Mouse (Mus musculus): ENCODE results near the gene Trim46. TPM values are rescaled to one million over a fixed set of nuclear protein-coding genes. Genes with fewer than 3 reads are reported as not detected.

Gene Trim46
- polyA plus RNA-seq (2015; fragmentation: Nextera tagmentation; extraction: Ambion mirVana), result 0.10 and 0.32 TPM in 2 replicates

DNA sequence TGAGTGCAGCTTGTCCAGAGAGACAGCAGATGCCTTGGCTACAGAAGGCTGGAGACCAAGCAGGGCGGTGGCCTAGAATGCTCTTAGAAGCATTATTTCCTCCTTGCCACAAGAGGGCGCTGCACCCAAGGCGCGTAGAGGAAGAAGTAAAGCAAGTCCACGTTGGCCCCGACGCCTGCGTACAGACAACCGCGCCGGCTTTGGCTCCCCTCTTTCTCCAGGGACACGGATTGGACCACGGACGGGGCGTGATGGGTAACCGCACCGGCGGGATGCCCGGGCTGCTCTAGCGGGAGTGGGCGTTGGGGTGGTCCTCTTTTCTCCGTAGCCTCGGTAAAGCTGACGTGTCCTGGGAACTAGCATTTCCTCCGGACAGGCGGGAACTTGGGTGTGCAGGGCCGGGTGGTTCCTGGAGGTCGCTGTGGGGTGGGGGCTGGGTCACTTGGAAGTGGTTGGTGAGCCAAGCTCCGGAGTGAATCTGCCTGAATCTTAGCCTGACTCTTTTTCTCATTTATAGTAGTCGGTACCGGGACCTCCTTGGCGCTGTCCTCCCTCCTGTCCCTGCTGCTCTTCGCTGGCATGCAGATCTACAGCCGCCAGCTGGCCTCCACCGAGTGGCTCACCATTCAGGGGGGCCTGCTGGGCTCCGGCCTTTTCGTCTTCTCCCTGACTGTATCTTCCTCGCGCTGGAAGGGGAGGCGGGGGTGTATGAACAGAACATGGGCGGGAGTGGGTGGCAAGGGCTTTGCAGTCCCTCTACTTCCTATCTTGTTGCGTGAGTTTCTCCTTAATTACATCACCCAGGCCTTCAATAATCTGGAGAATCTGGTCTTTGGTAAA lies at the start of gene Trim46:
Gene Trim46, minus strand, starts transcription at position 49 of the 840 bp plus-strand sequence.

DNA sequence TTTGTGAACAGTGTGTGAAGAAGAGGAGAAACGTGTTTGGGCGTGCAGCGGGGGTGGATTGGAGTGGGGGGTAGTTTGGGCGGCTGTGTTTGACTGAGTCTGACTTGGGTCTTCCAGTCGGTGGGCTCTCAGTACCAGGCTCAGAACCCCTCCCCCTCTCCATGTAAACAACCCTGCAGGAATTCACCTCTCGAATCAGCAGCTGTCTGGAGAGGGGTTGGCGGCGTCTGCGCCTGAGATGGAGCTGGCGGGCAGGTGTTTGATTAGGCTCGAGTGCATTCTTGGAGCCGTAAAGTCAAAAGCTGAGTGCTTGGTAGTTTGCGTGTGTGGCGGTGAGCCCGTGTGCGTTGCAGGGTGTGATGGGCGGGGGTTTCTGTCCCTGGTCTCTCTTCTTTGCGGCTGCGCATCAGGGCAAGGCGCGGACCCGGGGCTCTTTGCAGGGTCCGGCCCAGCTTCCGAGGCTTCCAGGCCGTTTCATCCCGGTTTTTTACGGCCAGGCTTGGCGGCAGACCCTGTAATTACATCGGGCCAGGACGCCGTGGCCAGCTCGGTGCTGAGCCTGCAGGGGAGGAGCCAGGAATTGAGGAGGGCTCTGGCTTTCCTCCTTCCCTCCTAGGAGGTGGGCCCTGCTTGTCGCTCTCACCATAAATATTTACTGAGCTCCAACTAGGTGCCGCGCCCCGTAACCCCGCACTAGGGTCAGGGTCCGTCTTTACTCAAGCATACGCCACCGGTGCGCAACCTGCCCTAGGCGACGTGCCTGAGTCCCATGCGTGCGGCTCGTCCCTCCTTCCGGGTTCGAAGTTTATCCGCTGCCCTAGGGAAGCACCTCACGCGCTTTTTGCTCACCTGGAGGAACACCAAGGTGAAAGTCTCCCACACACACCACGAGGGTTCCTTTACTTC lies 34.8 kb upstream of the Trim46 start, which contains the start of gene Efna1:
Gene Efna1, minus strand, starts transcription at position 537 of the 906 bp plus-strand sequence.

DNA sequence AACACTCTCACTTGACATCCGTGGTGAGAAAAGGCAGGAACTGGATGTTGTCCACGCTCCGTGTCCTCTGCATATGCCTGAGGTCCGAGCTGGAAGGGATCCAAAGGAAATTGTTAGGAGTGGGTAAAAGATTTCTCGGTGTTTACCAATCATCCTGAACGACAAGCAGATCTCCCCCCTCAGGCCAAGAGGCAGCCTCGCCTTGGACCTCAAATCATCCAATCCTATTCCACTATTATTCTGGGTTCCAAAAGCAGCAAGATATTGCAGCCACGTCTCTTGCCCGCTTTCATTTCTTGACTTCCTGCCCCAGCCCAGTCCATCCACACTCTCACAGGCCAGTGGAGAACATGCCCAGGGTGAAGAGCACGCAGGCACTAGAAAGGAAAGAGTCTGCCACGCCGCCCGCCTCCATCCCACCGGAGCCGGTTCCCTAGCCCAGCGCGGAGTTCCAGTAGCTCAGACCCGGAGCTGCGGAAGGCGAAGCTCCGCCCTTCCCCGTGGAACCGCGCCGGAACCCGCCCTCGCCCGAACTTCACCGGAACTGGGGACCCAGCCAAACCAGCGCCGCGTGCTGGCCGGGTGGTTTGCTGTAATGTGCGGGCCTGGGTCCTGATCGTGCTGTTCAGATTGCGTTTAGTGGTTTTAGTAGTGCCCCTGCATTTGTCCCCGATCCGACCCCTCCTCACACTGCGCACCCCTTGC lies 24.1 kb upstream of the Trim46 start, which contains the start of gene Slc50a1:
Gene Slc50a1, minus strand, starts transcription at position 520 of the 705 bp plus-strand sequence.

DNA sequence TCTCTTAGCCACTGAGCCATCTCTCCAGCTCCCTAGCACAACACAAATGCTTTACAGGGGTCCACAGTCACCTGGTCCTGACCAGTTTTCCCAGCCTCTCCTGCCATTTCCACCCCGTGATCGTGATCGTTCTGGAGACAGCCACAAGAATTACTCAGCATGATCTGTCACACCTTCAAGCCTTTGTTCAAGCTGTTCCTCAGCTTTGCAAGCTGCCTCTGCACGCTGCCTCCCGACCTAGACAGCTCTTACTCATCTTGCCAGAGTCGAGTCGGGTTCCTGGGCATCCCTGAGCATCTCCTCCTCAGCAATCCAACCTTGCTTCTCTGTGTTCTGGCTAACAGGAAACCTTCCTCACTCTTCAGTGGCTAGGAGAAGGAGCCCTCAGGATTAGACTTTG lies 13.0 kb upstream of the Trim46 start, which contains the start of gene Dpm3:
Gene Dpm3, plus strand, starts transcription at position 283 of the 400 bp plus-strand sequence.

DNA sequence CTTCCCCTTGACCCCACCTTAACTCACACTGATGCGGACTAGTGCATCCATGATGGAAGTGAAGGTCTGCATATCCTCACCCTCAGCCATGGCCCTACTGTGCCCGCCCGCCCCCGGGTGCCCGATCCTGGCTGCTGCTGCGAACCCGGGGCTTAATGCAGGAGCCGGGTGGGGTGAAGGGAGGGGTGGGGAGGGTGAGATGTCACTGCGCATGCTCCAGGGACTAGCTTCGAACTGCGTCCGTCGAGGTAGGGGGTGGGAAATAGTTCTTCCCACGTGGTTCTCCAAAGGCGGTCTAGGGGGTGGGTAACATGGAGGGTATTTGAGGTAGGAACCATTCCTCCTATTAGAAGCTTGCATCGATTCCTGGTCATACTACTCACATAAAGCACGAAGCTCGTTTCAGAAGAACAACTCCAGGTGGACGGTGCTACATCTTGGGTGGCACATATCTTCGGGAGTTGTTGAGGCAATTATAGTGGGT lies 379 bp downstream of the Trim46 start, which contains the start of gene Krtcap2:
Gene Krtcap2, plus strand, starts transcription at position 279 of the 484 bp plus-strand sequence.

DNA sequence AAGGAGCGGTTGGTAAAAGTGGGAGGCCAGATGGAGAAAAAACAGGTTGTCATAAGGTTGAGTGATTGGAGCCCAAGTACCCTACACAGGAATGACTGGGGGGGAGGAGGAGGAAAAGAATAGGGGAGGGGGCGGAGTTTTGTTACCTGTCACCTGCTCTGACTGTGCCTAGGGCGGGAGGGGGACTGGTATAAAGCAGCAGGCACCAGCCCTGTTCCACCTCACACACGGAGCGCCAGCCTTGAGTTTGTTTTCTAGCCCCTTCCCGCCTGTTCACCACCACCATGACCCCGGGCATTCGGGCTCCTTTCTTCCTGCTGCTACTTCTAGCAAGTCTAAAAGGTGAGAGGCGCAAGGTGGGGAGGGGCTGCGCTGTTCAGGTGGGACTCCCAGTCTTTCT lies 17.3 kb downstream of the Trim46 start, which contains the start of gene Muc1:
Gene Muc1, plus strand, starts transcription at position 222 of the 400 bp plus-strand sequence.

DNA sequence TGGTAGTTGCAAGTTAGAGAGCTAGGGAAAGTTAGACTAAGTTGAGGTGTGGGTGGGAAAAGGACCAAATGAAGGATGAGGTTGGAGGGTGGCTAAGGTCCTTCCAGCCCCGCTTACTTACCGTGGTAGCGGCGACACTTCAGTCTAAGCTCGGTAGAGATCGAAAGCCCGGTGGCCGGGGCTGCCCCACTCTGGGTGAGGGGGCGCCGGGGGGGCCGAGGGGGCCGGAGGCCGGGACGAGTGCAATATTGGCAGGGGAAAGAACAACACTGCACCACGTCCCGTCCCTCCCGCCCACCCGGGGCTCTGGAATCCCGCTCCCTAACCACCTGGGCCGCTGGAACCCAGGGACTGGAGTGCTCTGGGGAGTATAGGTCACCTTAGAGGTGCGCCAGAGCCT lies 19.2 kb downstream of the Trim46 start, which contains the start of gene Mtx1:
Gene Mtx1, minus strand, starts transcription at position 189 of the 400 bp plus-strand sequence.

DNA sequence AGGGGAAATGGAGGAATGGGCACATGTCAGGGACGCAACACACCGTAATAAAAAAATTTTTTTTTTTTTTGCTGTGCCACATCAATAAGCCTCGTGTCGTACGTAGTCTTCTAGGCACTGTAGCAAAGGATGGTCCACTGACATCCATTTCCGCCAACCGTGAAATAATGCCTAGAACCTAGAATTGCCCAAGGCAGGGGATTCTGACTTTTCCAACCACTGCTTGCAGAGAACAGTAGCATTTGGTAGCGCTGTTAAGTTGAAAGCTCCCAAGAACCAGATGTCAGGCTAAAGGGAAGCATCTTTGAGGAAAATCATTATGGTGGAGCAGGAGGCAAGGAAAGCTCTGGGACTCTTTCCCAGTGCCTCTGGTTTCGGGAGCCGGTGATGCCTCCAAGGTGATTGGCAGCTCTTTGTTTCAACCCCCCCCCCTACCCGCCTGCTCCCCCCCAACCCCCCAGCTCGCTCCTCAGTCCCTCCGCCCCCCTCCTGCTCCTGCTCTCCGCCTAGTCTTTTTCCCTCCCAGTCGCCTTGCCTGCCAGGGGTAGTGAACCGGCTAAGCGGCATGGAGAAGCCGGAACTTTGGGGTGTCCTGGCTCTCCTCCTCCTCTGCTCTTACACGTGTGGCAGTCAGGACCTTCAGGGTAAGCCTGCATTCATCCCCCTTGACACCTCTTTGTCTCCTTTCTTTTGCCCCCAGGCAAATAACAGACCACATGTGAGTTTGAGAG lies 31.3 kb downstream of the Trim46 start, which contains the start of gene Thbs3:
Gene Thbs3, plus strand, starts transcription at position 500 of the 731 bp plus-strand sequence.

DNA sequence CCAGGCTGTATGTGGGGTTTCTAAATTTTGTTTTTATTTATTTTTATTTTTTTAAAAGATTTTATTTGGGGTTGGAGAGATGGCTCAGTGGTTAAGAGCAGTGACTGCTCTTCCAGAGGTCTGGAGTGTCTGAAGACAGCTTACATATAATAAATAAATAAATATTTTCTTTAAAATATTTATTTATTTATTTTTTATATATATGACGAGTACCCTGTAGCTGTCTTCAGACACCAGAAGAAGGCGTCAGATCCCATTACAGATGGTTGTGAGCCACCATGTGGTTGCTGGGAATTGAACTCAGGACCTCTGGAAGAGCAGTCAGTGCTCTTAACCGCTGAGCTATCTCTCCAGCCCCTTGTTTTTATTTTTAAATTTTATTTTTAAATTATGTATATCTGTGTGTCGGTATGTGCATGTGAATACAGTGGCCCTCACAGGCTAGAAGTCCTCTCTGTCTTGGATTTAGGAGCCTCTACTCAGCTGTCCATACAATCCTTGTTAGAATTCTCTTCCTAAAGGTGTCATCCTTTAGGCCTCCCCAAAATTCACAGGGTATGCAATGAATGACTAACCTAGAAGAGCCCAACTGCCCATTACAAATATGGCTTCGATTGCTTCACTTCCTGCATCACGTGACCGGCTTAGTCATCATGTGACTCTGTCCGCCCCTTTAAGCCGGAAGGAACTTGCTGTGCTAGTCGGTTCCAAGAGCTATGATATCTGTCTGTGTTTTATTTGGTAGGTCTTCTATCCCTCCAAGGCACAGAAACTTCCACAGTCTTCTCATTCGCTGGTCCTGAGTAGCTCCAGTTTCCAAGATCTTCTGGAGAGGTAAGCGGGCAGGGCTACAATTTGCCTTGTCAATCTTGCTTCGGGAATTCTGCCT lies 43.6 kb downstream of the Trim46 start, which contains the start of gene Gba:
Gene Gba, plus strand, starts transcription at position 676 of the 889 bp plus-strand sequence.

MicroRNAs within 50 kb of the gene (microRNA counts, 519-probe panel; counts per million panel counts)
- 88.3 counts per million for microRNA mmu-miR-92b

Other genes starting within 250 kb of the Trim46 start
- gene Rusc1, start 153.0 kb downstream of the Trim46 start, polyA plus RNA-seq (2015; fragmentation: Nextera tagmentation; extraction: Ambion mirVana), result 5.8 and 6.5 TPM in 2 replicates
- gene Gm43738, start 145.2 kb downstream of the Trim46 start, polyA plus RNA-seq (2015; fragmentation: Nextera tagmentation; extraction: Ambion mirVana), result not detected in 2 replicates
- 52.6 and 62.7 TPM in 2 replicates for gene Fdps, start 144.3 kb downstream of the Trim46 start, polyA plus RNA-seq (2015; fragmentation: Nextera tagmentation; extraction: Ambion mirVana)
- gene Pklr, start 110.2 kb downstream of the Trim46 start, polyA plus RNA-seq (2015; fragmentation: Nextera tagmentation; extraction: Ambion mirVana), result 37.9 and 48.2 TPM in 2 replicates
- gene Hcn3, start 86.1 kb downstream of the Trim46 start, polyA plus RNA-seq (2015; fragmentation: Nextera tagmentation; extraction: Ambion mirVana), result 0.87 and 0.97 TPM in 2 replicates
- 14.5 and 15.9 TPM in 2 replicates for gene Clk2, start 81.5 kb downstream of the Trim46 start, polyA plus RNA-seq (2015; fragmentation: Nextera tagmentation; extraction: Ambion mirVana)
- gene Scamp3, start 68.8 kb downstream of the Trim46 start, polyA plus RNA-seq (2015; fragmentation: Nextera tagmentation; extraction: Ambion mirVana), result 51.1 and 56.9 TPM in 2 replicates
- 3.4 and 7.0 TPM in 2 replicates for gene Fam189b, start 63.2 kb downstream of the Trim46 start, polyA plus RNA-seq (2015; fragmentation: Nextera tagmentation; extraction: Ambion mirVana)
- 27.4 and 34.1 TPM in 2 replicates for gene Gba, start 43.4 kb downstream of the Trim46 start, polyA plus RNA-seq (2015; fragmentation: Nextera tagmentation; extraction: Ambion mirVana)
- 4.1 and 6.7 TPM in 2 replicates for gene Thbs3, start 31.1 kb downstream of the Trim46 start, polyA plus RNA-seq (2015; fragmentation: Nextera tagmentation; extraction: Ambion mirVana)
- 110 and 117 TPM in 2 replicates for gene Mtx1, start 19.2 kb downstream of the Trim46 start, polyA plus RNA-seq (2015; fragmentation: Nextera tagmentation; extraction: Ambion mirVana)
- gene Muc1, start 17.3 kb downstream of the Trim46 start, polyA plus RNA-seq (2015; fragmentation: Nextera tagmentation; extraction: Ambion mirVana), result 0.24 and 0.66 TPM in 2 replicates
- gene Krtcap2, start 343 bp downstream of the Trim46 start, polyA plus RNA-seq (2015; fragmentation: Nextera tagmentation; extraction: Ambion mirVana), result 142 and 145 TPM in 2 replicates
- gene Dpm3, start 13.0 kb upstream of the Trim46 start, polyA plus RNA-seq (2015; fragmentation: Nextera tagmentation; extraction: Ambion mirVana), result 92.8 and 112 TPM in 2 replicates
- gene Slc50a1, start 24.3 kb upstream of the Trim46 start, polyA plus RNA-seq (2015; fragmentation: Nextera tagmentation; extraction: Ambion mirVana), result 36.7 and 47.5 TPM in 2 replicates
- gene Efna1, start 34.8 kb upstream of the Trim46 start, polyA plus RNA-seq (2015; fragmentation: Nextera tagmentation; extraction: Ambion mirVana), result 12.4 and 15.9 TPM in 2 replicates
- 0.12 and 0.20 TPM in 2 replicates for gene Efna3, start 76.7 kb upstream of the Trim46 start, polyA plus RNA-seq (2015; fragmentation: Nextera tagmentation; extraction: Ambion mirVana)
- 2.4 and 2.6 TPM in 2 replicates for gene Efna4, start 91.7 kb upstream of the Trim46 start, polyA plus RNA-seq (2015; fragmentation: Nextera tagmentation; extraction: Ambion mirVana)
- gene Adam15, start 103.7 kb upstream of the Trim46 start, polyA plus RNA-seq (2015; fragmentation: Nextera tagmentation; extraction: Ambion mirVana), result 32.1 and 39.1 TPM in 2 replicates
- gene Dcst2, start 115.7 kb upstream of the Trim46 start, polyA plus RNA-seq (2015; fragmentation: Nextera tagmentation; extraction: Ambion mirVana), result 0.07 TPM in 1 of 2 replicates, not detected in the other
- gene Dcst1, start 118.9 kb upstream of the Trim46 start, polyA plus RNA-seq (2015; fragmentation: Nextera tagmentation; extraction: Ambion mirVana), result 0.10 and 0.22 TPM in 2 replicates
- gene Zbtb7b, start 148.5 kb upstream of the Trim46 start, polyA plus RNA-seq (2015; fragmentation: Nextera tagmentation; extraction: Ambion mirVana), result 2.5 and 4.8 TPM in 2 replicates
- gene Lenep, start 156.5 kb upstream of the Trim46 start, polyA plus RNA-seq (2015; fragmentation: Nextera tagmentation; extraction: Ambion mirVana), result not detected in 2 replicates
- 17.2 and 17.7 TPM in 2 replicates for gene Flad1, start 165.6 kb upstream of the Trim46 start, polyA plus RNA-seq (2015; fragmentation: Nextera tagmentation; extraction: Ambion mirVana)
- gene Cks1b, start 172.1 kb upstream of the Trim46 start, polyA plus RNA-seq (2015; fragmentation: Nextera tagmentation; extraction: Ambion mirVana), result 345 and 362 TPM in 2 replicates
- 42.6 and 45.2 TPM in 2 replicates for gene Shc1, start 172.1 kb upstream of the Trim46 start, polyA plus RNA-seq (2015; fragmentation: Nextera tagmentation; extraction: Ambion mirVana)
- 13.2 and 16.6 TPM in 2 replicates for gene Pygo2, start 183.9 kb upstream of the Trim46 start, polyA plus RNA-seq (2015; fragmentation: Nextera tagmentation; extraction: Ambion mirVana)
- 19.8 and 25.3 TPM in 2 replicates for gene Pbxip1, start 190.4 kb upstream of the Trim46 start, polyA plus RNA-seq (2015; fragmentation: Nextera tagmentation; extraction: Ambion mirVana)
- 25.5 and 26.8 TPM in 2 replicates for gene Pmvk, start 208.2 kb upstream of the Trim46 start, polyA plus RNA-seq (2015; fragmentation: Nextera tagmentation; extraction: Ambion mirVana)